Mouse (Mus musculus): Measurements from ENCODE around the gene Fbxw4. TPM values are rescaled to one million over a fixed set of nuclear protein-coding genes. Genes with fewer than 3 reads are reported as not detected.
A peak's percentile ranks its signal among the peaks of the same experiment; 100 is the strongest.

Gene Fbxw4
- polyA plus RNA-seq, 1 experiment from 2014 or later = 2.2 TPM

DNA sequence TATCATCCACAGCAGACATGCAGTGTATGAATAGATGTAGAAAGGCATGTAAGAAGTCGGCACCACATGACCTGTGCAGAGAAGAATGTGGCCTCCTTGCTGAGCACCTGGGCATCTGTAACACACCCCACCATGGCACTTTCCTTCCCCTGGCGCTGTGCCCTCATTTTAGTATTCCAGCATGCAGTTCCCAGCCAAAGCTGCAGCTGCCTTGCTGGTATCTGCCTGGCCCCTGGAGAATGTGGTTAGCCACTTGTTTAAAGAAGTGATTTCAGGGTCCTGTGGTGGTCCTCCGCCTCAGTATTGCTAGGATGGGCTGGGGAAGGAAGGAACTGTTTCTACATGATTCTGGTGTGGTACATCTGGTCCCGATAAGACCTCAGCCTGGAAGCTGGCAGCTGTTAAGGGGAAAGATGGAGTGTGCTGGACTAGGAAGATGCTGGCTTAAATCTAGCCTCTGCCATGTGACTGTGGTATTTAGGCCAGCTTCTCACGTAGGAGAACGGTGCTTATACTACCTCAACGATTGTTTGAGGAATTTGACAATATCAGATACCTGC lies 85.7 kb downstream of the Fbxw4 start:
- ATAC-seq (ENCODE audit: low FRiP score, low TSS enrichment) = no peak
- 57% methylated on average over 7 of the region's 7 CpGs for WGBS

DNA sequence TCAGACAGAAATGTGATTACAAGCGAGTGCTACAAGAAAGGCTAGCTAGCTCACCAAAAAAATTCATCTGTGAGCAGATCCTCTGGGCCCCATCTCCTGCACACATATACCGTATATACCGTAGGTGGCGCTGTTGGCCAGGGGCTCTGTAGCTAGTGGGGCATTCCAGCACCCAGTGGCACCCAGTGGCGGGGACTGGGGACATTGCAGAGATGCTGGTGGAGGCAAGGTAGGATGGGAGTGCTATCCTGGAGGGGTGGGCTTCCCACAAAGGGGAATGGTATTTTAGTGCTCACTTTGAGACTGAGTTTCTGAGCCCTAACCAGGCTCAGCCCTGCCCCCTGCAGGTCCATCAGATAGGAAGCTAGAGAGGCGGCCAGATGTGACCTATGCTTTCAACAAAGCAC lies 86.2 kb downstream of the Fbxw4 start:
- H3K9me3 ChIP-seq (ENCODE audit: control insufficient read depth, low read length) = no peaks in the 10 kb centered on the region
- DNase-seq (ENCODE audit: low spot score) = peak; percentile 80
- no peaks in the 10 kb centered on the region for H3K4me1 ChIP-seq (replicated peaks; ENCODE audit: control insufficient read depth, insufficient read depth)
- no peak overlapping the region for H3K4me3 ChIP-seq (ENCODE audit: low read depth, low read length)
- TF ChIP-seq CTCF (IDR thresholded peaks at IDR 0.05; ENCODE audit: low read depth) = peak; percentile 94
- no peak for TF ChIP-seq EP300 (optimal IDR thresholded peaks at IDR 0.05)
- peaks cover 12% of the 10 kb centered on the region; the same call in 1 of the 2 replicates for H3K36me3 ChIP-seq (ENCODE audit: control insufficient read depth, insufficient read depth, low read length)
- peak; percentile 73 for ATAC-seq (ENCODE audit: low FRiP score, low TSS enrichment)
- no peak overlapping the region for H3K27ac ChIP-seq (replicated peaks)
- no peak overlapping the region for H3K9ac ChIP-seq (ENCODE audit: low read length)
- no peak overlapping the region for H3K4me2 ChIP-seq (replicated peaks; ENCODE audit: low read depth)
- WGBS = 24% methylated on average over 6 of the region's 6 CpGs
- no peaks in the 10 kb centered on the region for H3K27me3 ChIP-seq (ENCODE audit: control insufficient read depth, insufficient read depth, low read length)

More for the DNA sequence above, 85.7 kb downstream of the Fbxw4 start:
- DNase-seq (ENCODE audit: low spot score) = no peak
- H3K27me3 ChIP-seq (ENCODE audit: control insufficient read depth, insufficient read depth, low read length) = no peaks in the 10 kb centered on the region
- TF ChIP-seq CTCF (IDR thresholded peaks at IDR 0.05; ENCODE audit: low read depth) (no peak), EP300 (optimal IDR thresholded peaks at IDR 0.05) (no peak)
- no peaks in the 10 kb centered on the region for H3K4me1 ChIP-seq (replicated peaks; ENCODE audit: control insufficient read depth, insufficient read depth)
- no peak overlapping the region for H3K9ac ChIP-seq (ENCODE audit: low read length)
- H3K36me3 ChIP-seq (ENCODE audit: control insufficient read depth, insufficient read depth, low read length) = peaks cover 12% of the 10 kb centered on the region; the same call in 1 of the 2 replicates
- no peaks in the 10 kb centered on the region for H3K9me3 ChIP-seq (ENCODE audit: control insufficient read depth, low read length)
- no peak overlapping the region for H3K27ac ChIP-seq (replicated peaks)
- H3K4me2 ChIP-seq (replicated peaks; ENCODE audit: low read depth) = no peak overlapping the region
- no peak overlapping the region for H3K4me3 ChIP-seq (ENCODE audit: low read depth, low read length)

DNA sequence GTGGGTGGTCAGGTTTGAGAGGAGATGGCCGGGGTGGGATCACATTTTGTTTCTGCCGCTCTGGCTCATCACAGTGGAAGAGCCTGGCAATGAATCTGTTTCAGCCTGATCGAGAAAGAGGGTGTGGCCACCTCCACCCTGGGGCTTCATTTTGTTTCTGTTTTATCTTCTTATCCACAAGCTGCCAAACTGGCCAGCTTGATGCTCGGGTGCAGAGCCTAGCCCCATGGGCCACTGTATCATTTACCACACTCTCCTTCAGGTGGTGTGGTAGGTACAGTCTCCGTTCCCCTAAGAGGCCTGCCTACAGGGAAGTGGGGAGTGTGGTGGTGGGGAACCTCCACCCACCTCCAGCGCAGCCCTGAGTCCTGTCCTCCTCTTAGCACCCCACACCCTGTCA lies 87.1 kb downstream of the Fbxw4 start:
- Histone ChIP-seq H3K9ac (ENCODE audit: low read length) (no peak overlapping the region), H3K36me3 (ENCODE audit: control insufficient read depth, insufficient read depth, low read length) (peaks cover 9% of the 10 kb centered on the region; the same call in 1 of the 2 replicates), H3K27me3 (ENCODE audit: control insufficient read depth, insufficient read depth, low read length) (no peaks in the 10 kb centered on the region), H3K4me3 (ENCODE audit: low read depth, low read length) (no peak overlapping the region), H3K9me3 (ENCODE audit: control insufficient read depth, low read length) (no peaks in the 10 kb centered on the region), H3K4me1 (replicated peaks; ENCODE audit: control insufficient read depth, insufficient read depth) (no peaks in the 10 kb centered on the region), H3K27ac (replicated peaks) (no peak overlapping the region), H3K4me2 (replicated peaks; ENCODE audit: low read depth) (no peak overlapping the region)
- ATAC-seq (ENCODE audit: low FRiP score, low TSS enrichment) = no peak
- no peak for TF ChIP-seq CTCF (IDR thresholded peaks at IDR 0.05; ENCODE audit: low read depth)
- no peak for TF ChIP-seq EP300 (optimal IDR thresholded peaks at IDR 0.05)
- WGBS = 82% methylated on average over 6 of the region's 6 CpGs
- no peak for DNase-seq (ENCODE audit: low spot score)

DNA sequence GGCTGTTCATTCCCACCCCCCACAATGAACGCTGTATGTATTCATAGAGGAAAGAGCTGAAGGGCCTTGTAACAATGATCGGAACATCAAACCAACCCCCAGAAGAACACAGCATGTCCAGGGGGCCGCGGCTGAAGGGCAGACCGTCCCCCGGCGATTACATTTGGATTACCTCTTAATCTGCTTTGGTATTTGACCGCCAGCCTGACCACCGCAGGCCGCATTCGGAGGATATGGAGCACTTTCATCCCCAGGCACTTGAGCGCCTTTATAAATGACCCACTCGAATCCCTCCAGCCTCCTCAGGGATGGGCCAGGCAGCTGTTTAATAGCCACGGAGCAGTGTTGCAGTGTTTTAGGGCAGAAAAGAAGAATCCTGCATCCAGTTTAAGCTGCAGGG lies 92.7 kb downstream of the Fbxw4 start:
- TF ChIP-seq EP300 (optimal IDR thresholded peaks at IDR 0.05) (no peak), CTCF (IDR thresholded peaks at IDR 0.05; ENCODE audit: low read depth) (no peak)
- no peak overlapping the region for H3K4me2 ChIP-seq (replicated peaks; ENCODE audit: low read depth)
- H3K27ac ChIP-seq (replicated peaks) = no peak overlapping the region
- no peaks in the 10 kb centered on the region for H3K27me3 ChIP-seq (ENCODE audit: control insufficient read depth, insufficient read depth, low read length)
- WGBS = 46% methylated on average over 14 of the region's 14 CpGs
- no peaks in the 10 kb centered on the region for H3K9me3 ChIP-seq (ENCODE audit: control insufficient read depth, low read length)
- H3K36me3 ChIP-seq (ENCODE audit: control insufficient read depth, insufficient read depth, low read length) = no peaks in the 10 kb centered on the region
- no peak for DNase-seq (ENCODE audit: low spot score)
- H3K4me1 ChIP-seq (replicated peaks; ENCODE audit: control insufficient read depth, insufficient read depth) = no peaks in the 10 kb centered on the region
- H3K4me3 ChIP-seq (ENCODE audit: low read depth, low read length) = no peak overlapping the region
- ATAC-seq (ENCODE audit: low FRiP score, low TSS enrichment) = no peak
- H3K9ac ChIP-seq (ENCODE audit: low read length) = no peak overlapping the region

DNA sequence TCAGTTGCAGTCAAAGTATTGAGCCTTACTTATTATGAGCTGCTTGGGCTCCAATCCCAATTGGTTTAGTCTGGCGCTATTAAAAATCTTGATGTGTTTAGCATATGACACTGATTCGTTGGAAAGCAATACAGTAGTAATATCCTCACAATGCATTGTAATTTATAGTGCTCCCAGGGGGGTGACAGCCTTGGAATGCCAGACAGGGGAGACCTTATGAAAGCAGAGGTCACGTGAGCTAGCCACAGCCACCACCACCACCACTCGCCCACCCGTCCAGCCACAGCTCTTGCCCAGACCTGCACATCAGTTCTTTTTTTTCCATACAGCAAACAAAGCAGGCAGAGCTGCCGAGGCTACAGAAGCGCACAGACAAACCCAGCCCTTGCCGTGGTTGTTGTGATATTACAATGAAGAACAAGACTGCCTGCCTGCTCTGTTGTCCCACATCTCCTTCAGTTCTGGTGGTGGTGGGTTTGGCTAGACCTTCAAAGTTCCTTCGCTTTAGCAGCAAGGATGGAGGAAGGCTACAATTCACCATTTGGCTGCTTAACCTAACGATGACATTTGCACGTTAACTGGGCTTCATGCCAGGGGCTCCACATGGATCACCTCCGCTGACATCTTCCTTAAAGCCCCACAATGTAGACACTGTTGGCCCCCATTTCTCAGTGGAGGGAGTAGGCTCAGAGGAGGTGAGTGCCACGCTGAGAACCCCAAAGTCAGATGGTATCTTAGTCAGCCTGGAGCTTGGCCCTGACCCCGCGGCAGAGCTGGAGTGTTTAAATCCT lies 94.0 kb downstream of the Fbxw4 start:
- Histone ChIP-seq H3K9me3 (ENCODE audit: control insufficient read depth, low read length) (no peaks in the 10 kb centered on the region), H3K27me3 (ENCODE audit: control insufficient read depth, insufficient read depth, low read length) (no peaks in the 10 kb centered on the region), H3K36me3 (ENCODE audit: control insufficient read depth, insufficient read depth, low read length) (no peaks in the 10 kb centered on the region), H3K4me1 (replicated peaks; ENCODE audit: control insufficient read depth, insufficient read depth) (no peaks in the 10 kb centered on the region), H3K4me3 (ENCODE audit: low read depth, low read length) (no peak overlapping the region), H3K27ac (replicated peaks) (no peak overlapping the region), H3K4me2 (replicated peaks; ENCODE audit: low read depth) (no peak overlapping the region), H3K9ac (ENCODE audit: low read length) (no peak overlapping the region)
- DNase-seq (ENCODE audit: low spot score) = no peak
- ATAC-seq (ENCODE audit: low FRiP score, low TSS enrichment) = no peak
- 39% methylated on average over 15 of the region's 15 CpGs for WGBS
- TF ChIP-seq EP300 (optimal IDR thresholded peaks at IDR 0.05) = no peak
- TF ChIP-seq CTCF (IDR thresholded peaks at IDR 0.05; ENCODE audit: low read depth) = no peak

All from stomach, postnatal 0 days (tissue).